ENCODE assay signal across 8 mouse cellular contexts in the genomic region with DNA sequence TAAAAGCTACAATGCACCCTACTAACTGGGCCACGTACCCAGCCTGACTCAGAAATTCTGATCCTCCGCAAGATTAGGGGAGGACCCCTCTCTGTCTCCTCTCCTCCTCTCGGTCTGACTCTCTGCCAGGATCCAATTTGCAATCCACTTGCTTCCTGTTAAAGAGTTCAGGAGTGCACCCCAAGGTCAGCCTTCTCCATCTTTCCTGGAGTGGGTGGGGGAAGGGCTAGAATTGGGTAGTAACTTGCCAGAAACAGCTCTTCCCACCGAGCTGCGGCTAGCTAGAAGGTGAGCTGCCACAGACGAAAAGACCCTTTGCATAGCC. TPM values are rescaled to one million over a fixed set of nuclear protein-coding genes. Genes with fewer than 3 reads are reported as not detected.
A peak's percentile ranks its signal among the peaks of the same experiment; 100 is the strongest.
DNase-seq lines count a peak whose midpoint lies in the region; ATAC-seq and TF ChIP-seq lines count a peak whose summit lies in the region.

No protein-coding gene starts in this region.

- peak overlapping the region; percentile 65; the same call in 1 of the 2 replicates for H3K9ac ChIP-seq in liver, adult 2 months (ENCODE audit: low read depth, low read length)
- H3K9ac ChIP-seq in limb, embryonic 11.5 days (ENCODE audit: low read length), result no peak overlapping the region; the same call in 1 of the 2 replicates
- peak overlapping the region; percentile 75 for H3K9ac ChIP-seq in midbrain, embryonic 15.5 days

- H3K9me3 ChIP-seq in limb, embryonic 11.5 days (ENCODE audit: control insufficient read depth, low read length), result no peaks in the 10 kb centered on the region
- no peaks in the 10 kb centered on the region for H3K9me3 ChIP-seq in midbrain, embryonic 15.5 days

- peak overlapping the region; percentile 52 for H3K4me2 ChIP-seq in limb, embryonic 11.5 days (ENCODE audit: low read depth, severe bottlenecking)
- peak overlapping the region; percentile 91 for H3K4me2 ChIP-seq in midbrain, embryonic 15.5 days

- H3K79me2 ChIP-seq in liver, adult 2 months (ENCODE audit: control insufficient read depth, insufficient read depth, low read length), result no peaks in the 10 kb centered on the region; the same call in 1 of the 2 replicates

- no peak for TF ChIP-seq CTCF in liver, adult 2 months (IDR thresholded peaks at IDR 0.05; ENCODE audit: low read depth, low read length)
- TF ChIP-seq CTCF in bone marrow macrophage, adult 2 months (IDR thresholded peaks at IDR 0.05; ENCODE audit: low read depth, low read length), result no peak

- H3K4me3 ChIP-seq in liver, adult 2 months (ENCODE audit: insufficient read depth, low read depth, low read length), result peak overlapping the region; percentile 70
- H3K4me3 ChIP-seq in bone marrow macrophage, adult 2 months (ENCODE audit: insufficient read depth, low read length), result peak overlapping the region; percentile 71
- peak overlapping the region; percentile 48 for H3K4me3 ChIP-seq in limb, embryonic 11.5 days (ENCODE audit: low read depth, low read length)
- peak overlapping the region; percentile 75 for H3K4me3 ChIP-seq in midbrain, embryonic 15.5 days

- H3K27ac ChIP-seq in liver, adult 2 months (replicated peaks; ENCODE audit: insufficient read depth, low read depth, low read length), result peak overlapping the region; percentile 76; the same call in 1 of the 2 replicates
- H3K27ac ChIP-seq in bone marrow macrophage, adult 2 months (ENCODE audit: insufficient read depth, low read depth, low read length), result peak overlapping the region; percentile 88
- peak overlapping the region; percentile 63; the same call in 1 of the 2 replicates for H3K27ac ChIP-seq in limb, embryonic 11.5 days (replicated peaks; ENCODE audit: low read depth, low read length)
- peak overlapping the region; percentile 87 for H3K27ac ChIP-seq in midbrain, embryonic 15.5 days

- TF ChIP-seq POLR2A in liver, adult 2 months (IDR thresholded peaks at IDR 0.05; ENCODE audit: extremely low read depth, insufficient read depth, low read length), result no peak
- TF ChIP-seq POLR2A in bone marrow macrophage, adult 2 months (IDR thresholded peaks at IDR 0.05; ENCODE audit: borderline replicate concordance, low read depth, low read length), result no peak

- DNase-seq in liver, adult 2 months (ENCODE audit: extremely low read depth, low read depth, low spot score), result no peak
- no peak for DNase-seq in liver
- DNase-seq in heart, postnatal 10 days, result peak; percentile 44 to 57
- DNase-seq in limb, embryonic 11.5 days (ENCODE audit: low spot score), result peak; percentile 70
- no peak for DNase-seq in natural killer cell, adult 2 months (ENCODE audit: low spot score in 2 of 2)
- DNase-seq in left cerebral cortex, adult 9 months (ENCODE audit: low spot score in 2 of 2), result no peak

- ATAC-seq in limb, embryonic 11.5 days (ENCODE audit: insufficient number of reproducible peaks, low FRiP score, low TSS enrichment, low read depth), result no peak
- peak; percentile 10; the same call in 1 of the 2 replicates for ATAC-seq in midbrain, embryonic 15.5 days (replicated peaks)

- H3K36me3 ChIP-seq in liver, adult 2 months (ENCODE audit: control insufficient read depth, insufficient read depth, low read length), result no peaks in the 10 kb centered on the region
- H3K36me3 ChIP-seq in limb, embryonic 11.5 days (ENCODE audit: control insufficient read depth, insufficient read depth, low read length), result no peaks in the 10 kb centered on the region
- no peaks in the 10 kb centered on the region for H3K36me3 ChIP-seq in midbrain, embryonic 15.5 days (replicated peaks)

- no peaks in the 10 kb centered on the region for H3K4me1 ChIP-seq in liver, adult 2 months (ENCODE audit: control insufficient read depth, insufficient read depth, low read length)
- peaks cover 18% of the 10 kb centered on the region for H3K4me1 ChIP-seq in bone marrow macrophage, adult 2 months (ENCODE audit: control insufficient read depth, insufficient read depth, low read length)
- peaks cover 5% of the 10 kb centered on the region for H3K4me1 ChIP-seq in limb, embryonic 11.5 days (ENCODE audit: control insufficient read depth, insufficient read depth, low read length)
- peaks cover 22% of the 10 kb centered on the region for H3K4me1 ChIP-seq in midbrain, embryonic 15.5 days

- intact Hi-C loops in heart, postnatal 10 days (cut with DNase I), result no loop called here

- H3K27me3 ChIP-seq in liver, adult 2 months (ENCODE audit: control insufficient read depth, insufficient read depth, low read length), result no peaks in the 10 kb centered on the region
- H3K27me3 ChIP-seq in limb, embryonic 11.5 days (ENCODE audit: control insufficient read depth, insufficient read depth, low read length), result no peaks in the 10 kb centered on the region
- 0 out of 2 replicates have a peak, but pooled peaks cover 3% of the 10 kb centered on the region for H3K27me3 ChIP-seq in midbrain, embryonic 15.5 days (replicated peaks)

- WGBS in liver, adult 2 months, result 28% methylated on average over 6 of the region's 6 CpGs
- under 1% methylated on average over 6 of the region's 6 CpGs for WGBS in limb, embryonic 11.5 days
- WGBS in midbrain, embryonic 15.5 days, result 0% methylated on average over 6 of the region's 6 CpGs

RNA-seq across cellular contexts. Expression of a gene that starts 4.8 kb away (rescaled TPM):
- total RNA-seq in liver, adult 2 months (2014; rRNA removed), result 3.1 and 3.8 TPM in 2 replicates
- polyA plus RNA-seq in liver, adult 2 months (2012; rRNA removed), result 4.8 and 5.2 TPM in 2 replicates
- polyA plus RNA-seq in bone marrow macrophage, adult 2 months (2012; ENCODE audit: insufficient read depth, insufficient read length, missing spikeins), result 5.6 and 5.9 TPM in 2 replicates
- total RNA-seq in heart, postnatal 10 days (2021), result 10 to 100 TPM; 28.4 to 33.4 TPM
- 8.2 and 8.7 TPM in 2 replicates for polyA plus RNA-seq in limb, embryonic 11.5 days (2014; fragmentation: Nextera tagmentation; extraction: Ambion mirVana)
- polyA plus RNA-seq in midbrain, embryonic 15.5 days (2015; fragmentation: Nextera tagmentation; extraction: Ambion mirVana), result 6.1 and 6.2 TPM in 2 replicates

Comparison
In these comparisons a context has a peak if more than half of its experiments do, and no peak if none do; other contexts are left out.
1. DNase-seq: peak in heart, postnatal 10 days (2 of 2) and limb, embryonic 11.5 days (single experiment); none in liver, adult 2 months (single experiment), liver (single experiment), natural killer cell, adult 2 months (0 of 2) and left cerebral cortex, adult 9 months (0 of 2).
2. Peak in every context shown above with its lines, with median percentiles within 50 percentile points of each other: H3K27ac ChIP-seq and H3K4me3 ChIP-seq.